Mouse (Mus musculus): ENCODE results near the gene Hdac10.

Hdac10 gene

GRCm38 (mm10) chr15:89074613-89075477, 53.7 kb downstream of the Hdac10 start, which contains the start of gene Trabd:
TSS of gene Trabd (plus strand) at chr15:89075124.
- DNase-seq (ENCODE audit: low read depth) = no peak

GRCm38 (mm10) chr15:89073993-89074603, 54.4 kb downstream of the Hdac10 start:
- no peak for DNase-seq (ENCODE audit: low read depth)
